Mouse (Mus musculus): Measurements from ENCODE around the gene Rfpl4b.

- TF ChIP-seq CTCF (IDR thresholded peaks at IDR 0.05; ENCODE audit: low read depth, low read length) = no peak
- TF ChIP-seq GATA1 (IDR thresholded peaks at IDR 0.05; ENCODE audit: borderline replicate concordance, low read length) = no peak
- TF ChIP-seq TAL1 (conservative IDR thresholded peaks at IDR 0.05; ENCODE audit: low read depth, low read length) = no peak
- TF ChIP-seq POLR2AphosphoS5 (IDR thresholded peaks at IDR 0.05; ENCODE audit: insufficient replicate concordance, low read depth, low read length) = no peak
- no peak for TF ChIP-seq GATA2 (IDR thresholded peaks at IDR 0.05; ENCODE audit: borderline replicate concordance, low read depth, low read length)
Measured at GRCm38 (mm10) chr10:38823741-38824140, 2.2 kb upstream of the Rfpl4b start.
